Mouse (Mus musculus) left cerebral cortex, adult 18-20 months (tissue): ENCODE measurements around the gene Nhsl1. TPM values are rescaled to one million over a fixed set of nuclear protein-coding genes. Genes with fewer than 3 reads are reported as not detected.
"Not testable (repeated sequence)": the region's sequence is repeated elsewhere in the genome, so short reads cannot be mapped to it uniquely, and the experiment has no call there.

ENCODE experiments used
- DNase-seq, 2 experiments: peaks; one replicate each; pipeline ENCODE4 v3.0.0; 2021 to 2022; ENCODE audit warnings: low spot score in 2 of 2, mixed read lengths in 1 of 2
- total RNA-seq, 2 experiments: library from RNA; stranded (reverse); gene quantifications; 2 replicates each; pipeline ENCODE4 v1.2.3; 2021

Gene Nhsl1
- total RNA-seq, 2 experiments from 2014 or later: 20.0 to 23.2 TPM

DNA sequence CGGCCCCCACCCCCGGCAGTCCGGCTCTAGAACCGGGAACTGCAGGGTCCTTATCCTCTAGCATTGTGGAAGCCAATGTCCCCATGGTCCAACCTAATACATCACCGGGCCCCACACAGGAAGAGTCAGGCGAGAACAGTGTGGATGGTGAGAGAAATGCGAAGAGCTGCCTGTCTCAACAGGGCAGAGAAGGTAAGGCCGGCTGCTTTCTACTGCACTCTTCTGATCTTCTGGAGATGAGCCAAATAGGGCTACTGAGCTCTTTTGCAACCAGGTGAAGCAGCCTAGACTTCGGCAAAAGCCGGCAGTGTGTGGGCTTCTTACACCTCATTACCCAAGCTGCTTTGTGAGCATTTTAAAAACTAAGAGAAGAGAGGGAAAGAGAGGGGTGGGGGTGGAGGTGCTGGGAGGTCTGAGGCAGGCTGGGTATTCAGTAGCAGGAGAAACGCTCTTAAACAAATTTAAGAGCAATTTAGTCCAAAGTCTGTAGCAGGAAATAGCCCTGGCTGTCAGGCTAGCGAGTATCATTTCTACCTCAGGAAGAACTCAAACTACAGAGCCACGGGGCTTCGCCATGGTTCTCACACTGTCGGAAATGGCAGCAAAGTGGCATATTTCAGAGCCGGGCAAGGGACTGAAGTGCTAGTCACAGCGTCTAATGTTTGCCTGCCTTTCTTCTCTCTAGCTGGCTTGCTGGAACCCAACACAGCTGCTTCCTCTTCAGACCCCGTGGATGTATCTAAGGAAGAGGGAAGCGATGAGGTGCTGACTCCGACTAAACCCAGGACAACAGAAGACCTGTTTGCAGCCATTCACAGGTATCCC is 208.3 kb downstream of the Nhsl1 start:
- peak; percentile 13 to 28 for DNase-seq

DNA sequence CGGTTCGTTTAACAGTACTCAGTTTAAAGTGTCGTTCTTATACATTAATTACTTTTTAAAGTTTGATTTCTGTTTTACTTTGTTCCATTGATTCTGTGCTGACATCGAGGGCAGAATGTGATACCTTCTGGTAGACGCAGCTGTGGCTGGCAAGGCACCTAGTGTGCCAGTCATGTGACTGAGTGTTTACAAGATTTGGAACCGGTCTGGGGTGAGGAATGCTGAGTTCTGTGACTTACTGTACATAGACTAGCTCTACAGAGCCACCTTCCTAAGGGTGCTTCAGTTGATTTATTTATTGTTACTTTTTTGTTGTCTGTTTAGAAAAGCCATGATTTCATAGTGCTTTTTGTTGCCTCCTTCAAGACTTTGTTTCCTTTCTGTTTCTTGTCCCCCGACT is 209.0 kb downstream of the Nhsl1 start:
- no peak for DNase-seq

DNA sequence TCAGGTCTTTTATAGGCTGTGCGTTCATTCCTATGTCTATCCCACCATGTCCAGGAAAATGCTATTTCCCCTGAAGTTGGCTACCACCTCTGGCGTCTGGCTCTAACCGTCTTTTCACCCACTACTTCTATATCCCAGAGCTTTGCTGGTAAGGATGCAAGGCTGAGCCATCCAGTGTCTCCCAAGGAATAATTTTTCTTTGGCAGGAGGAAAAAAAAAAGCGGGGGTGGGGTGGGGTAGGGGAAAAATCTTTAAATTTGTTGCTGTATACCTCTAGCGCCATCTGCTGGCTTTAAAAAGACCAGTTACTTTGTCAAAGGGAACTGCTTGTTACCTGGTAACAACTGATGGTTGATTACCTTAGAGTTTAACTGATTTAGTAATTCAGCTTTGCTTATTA is 209.7 kb downstream of the Nhsl1 start:
- peak in 1 of 2 experiments; percentile 42 for DNase-seq

DNA sequence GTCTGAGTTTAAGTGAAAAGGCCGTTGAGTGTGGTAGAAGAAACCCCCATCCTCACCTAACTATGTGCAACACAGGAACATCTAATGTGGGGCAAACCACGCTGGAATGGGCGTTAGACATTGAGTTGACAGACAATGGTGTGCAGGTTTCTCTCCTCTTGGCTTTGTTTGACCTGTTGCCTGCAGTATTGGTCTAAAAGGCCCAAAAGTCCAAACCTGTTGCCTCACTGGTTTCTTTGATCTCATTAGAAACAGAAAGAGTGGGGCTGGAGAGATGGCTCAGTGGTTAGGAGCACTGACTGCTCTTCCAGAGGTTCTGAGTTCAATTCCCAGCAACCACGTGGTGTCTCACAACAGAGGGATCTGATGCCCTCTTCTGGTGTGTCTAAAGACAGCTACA is 210.4 kb downstream of the Nhsl1 start:
- no peak for DNase-seq

DNA sequence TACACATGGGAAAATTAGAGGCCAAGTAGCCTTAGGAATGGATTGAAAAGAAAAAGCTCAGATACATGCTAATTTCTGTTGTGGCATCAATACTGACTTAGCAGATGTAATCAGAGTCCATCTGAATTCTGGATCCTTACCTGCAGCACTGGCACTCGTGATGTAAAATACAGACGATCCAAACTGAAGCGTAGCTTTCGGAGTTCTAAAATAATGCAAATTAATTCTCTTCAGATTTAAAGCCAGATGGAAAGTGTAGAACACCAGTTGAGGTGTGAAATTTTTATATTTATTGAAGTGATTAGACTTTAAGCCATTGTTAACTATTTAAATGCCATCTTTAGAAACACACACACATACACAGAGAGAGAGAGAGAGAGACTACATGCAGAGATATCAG is 211.4 kb downstream of the Nhsl1 start:
- DNase-seq: no peak

DNA sequence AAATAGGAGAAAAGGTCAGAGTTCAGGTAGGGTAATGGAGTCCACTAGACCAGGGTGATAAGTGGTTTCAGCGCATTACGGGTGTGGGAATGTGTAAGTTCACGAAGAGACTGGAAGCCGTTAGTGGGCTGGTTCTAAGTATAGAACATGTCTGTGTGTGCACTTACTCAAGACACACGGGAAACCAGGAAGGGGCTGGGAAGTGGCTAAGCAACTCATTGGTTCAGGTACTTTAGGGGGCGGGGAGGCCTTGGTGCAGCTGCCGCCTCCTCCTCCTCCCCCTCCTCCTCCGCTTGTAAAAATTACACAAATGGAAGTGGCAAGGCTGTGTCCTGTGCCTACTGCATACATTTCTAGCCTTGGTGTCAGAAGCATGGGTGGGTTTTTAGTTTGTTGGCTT is 213.5 kb downstream of the Nhsl1 start:
- no peak for DNase-seq

DNA sequence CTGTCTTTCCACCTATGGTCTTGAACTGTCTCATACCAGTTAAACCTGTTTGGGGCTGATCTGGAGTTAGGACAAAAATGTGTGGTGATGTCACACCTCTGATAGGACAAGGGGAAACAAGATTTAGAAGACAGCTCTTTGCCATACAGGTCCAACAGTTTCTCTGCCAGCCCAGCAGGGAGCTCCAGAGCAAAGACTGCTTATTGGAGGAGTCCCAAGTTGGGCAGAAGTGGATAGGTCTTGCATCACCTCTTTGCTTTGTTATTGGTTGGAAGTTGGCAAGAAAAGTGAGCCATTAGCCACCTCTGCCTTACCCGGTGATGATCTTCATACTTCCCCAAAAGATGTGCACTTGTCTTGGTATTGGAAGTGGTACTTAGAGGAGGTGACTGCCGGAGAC is 218.1 kb downstream of the Nhsl1 start:
- no peak for DNase-seq

DNA sequence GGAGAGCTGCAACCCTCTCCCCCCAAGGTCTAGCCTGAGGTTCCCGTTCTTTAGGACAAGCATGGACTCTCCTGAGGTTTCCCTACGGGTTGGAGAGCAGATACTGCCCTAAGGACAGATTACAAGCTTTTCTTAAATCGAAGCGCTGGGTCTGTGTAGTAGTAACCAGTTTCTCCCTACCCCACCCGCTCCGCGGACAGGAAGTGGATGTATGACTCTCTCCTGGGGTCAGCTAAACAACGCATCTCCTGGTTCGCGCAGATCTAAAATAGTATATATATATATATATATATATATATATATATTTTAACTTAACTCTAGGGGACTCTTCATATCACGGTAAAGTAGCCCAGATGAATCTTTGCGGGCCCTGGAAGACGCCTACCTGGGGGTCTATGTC is 226.5 kb downstream of the Nhsl1 start:
- DNase-seq: no peak

DNA sequence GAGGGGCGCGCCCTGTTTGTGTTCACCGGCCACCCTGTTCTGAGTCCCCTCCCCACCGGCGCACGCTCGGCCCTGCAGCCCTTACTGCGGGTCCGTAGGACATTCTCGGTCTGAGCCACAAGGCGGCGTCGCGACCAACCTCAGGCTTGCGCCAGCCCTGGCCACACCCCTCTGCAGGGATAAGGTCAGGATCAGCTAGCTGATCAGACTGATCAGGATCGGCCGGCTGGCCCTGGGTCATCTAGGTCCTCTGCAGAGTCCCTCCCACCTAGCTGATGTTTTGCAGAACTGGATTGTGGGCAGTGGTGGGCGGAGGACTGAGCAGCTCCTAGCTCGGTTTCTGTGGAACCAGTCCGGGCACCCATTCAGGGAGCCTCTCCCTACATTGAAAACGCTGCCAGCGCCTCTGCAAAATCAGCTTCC is 227.0 kb downstream of the Nhsl1 start, which contains the start of gene Hebp2:
TSS of gene Hebp2 (minus strand) at position 264 of the 423 bp plus-strand sequence.
- peak; percentile 66 to 69 for DNase-seq

DNA sequence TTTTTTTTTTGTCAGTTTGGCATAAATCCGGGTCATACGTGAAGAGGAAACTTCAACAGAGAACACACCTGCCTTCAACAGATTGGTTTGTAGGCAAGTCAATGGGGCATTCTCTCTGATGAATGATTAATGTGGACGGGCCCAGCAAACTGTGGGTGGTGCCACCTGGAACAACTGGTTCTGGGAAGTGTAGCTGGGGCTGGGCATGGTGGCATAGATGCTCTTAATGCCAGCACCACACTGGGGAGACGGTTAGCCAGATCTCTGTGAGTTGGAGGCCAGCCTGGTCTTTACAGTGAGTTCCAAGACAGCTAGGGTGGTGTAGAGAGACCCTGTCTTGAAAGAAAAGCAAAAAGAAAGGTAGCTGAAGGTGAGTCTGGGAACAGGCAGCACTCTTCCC is 228.6 kb downstream of the Nhsl1 start:
- no peak for DNase-seq

DNA sequence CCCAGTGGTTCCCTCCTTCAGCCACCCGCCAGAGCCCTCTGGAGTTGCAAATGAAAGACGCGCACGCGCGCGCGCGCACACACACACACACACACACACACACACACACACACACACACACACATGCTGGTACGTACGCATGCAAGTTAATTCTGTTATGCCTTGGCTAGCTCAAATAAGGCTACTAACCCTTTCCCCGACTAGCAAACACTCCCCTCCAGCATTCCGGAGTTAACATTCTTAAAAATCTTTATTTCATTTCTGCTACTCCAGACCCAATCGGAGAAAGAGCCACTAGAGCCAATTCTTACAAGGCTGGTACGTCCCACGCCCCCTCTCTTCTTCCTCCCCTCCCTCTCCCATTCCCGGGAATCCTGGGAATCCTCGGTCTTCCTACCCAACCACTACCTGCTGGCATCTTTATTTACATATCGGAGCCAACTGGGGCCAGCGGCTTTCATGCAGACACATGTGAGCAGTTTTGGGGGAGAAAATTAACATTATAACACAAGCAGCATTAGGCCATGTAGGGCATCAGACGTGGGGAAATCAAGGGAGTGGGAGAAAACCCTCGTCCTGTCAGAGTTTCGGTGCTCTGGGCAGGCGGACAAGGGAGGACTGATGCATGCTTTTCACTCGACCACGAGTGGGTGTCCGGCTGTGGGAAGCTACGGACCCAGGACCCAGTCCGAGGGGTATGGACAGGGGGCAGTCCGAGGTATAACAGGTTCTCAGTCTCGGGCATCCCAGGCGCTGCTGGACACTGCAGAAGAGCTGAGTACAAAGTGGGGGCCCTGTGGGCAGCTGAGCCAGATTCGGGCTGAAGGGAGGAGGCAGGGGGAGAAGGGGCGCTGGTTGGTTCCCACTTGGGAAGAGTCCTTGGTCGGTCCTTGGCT is 230.8 kb downstream of the Nhsl1 start:
- DNase-seq: no peak

DNA sequence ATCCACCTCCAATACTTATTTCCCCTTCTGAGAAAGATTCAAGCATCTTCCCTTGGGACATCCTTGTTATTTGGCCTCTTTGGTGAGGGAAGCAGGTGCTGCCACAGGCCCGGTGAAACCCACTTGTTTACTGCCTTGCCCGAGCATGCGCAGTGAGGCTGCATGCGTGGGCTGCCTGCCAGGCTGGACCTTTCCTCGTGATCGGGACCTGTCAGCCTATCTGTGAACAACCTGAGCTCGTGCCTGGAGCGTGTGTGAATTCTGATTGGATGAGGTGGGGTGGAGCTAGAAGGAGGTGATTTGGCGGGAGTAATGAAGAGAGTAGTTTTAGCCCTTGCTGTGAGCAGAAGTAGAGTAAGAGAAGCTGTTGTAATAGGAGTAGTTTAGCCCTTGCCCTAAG is 240.3 kb downstream of the Nhsl1 start:
- not testable (repeated sequence) for DNase-seq

DNA sequence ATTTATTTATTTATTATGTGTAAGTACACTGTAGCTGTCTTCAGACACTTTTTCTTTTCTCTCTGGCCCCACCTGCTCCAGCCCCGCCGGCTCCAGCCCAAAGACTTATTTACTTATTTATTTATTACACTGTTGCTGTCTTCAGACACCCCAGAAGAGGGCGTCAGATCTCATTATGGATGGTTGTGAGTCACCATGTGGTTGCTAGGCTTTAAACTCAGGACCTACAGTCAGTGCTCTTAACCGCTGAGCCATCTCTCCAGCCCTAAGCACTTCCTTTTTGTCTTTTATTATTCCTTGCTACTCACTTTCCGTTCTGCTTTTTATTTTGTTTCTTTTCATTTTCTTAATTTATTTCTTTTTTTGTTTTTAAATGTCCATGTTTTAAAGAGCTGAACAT is 242.7 kb downstream of the Nhsl1 start:
- no peak for DNase-seq

DNA sequence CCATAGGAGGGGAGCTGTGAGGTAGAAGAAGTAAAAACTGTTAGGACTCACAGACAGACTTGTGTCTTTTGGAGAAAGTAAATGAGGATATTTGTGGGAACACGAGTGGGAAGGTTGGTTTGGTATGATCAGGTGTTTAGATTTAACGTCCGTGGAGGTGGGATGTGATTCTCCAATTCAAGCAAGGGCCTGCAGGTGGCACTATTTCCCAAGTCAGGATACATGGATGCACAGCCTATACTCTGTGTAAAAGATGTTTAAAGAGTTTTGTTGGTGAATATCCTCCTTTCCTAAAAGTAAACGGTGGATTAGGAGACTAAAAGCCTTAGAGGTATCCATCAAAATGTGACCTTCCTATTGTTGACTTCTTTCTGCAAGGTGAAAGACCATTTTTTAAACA is 244.2 kb downstream of the Nhsl1 start:
- peak; percentile 56 to 80 for DNase-seq

DNA sequence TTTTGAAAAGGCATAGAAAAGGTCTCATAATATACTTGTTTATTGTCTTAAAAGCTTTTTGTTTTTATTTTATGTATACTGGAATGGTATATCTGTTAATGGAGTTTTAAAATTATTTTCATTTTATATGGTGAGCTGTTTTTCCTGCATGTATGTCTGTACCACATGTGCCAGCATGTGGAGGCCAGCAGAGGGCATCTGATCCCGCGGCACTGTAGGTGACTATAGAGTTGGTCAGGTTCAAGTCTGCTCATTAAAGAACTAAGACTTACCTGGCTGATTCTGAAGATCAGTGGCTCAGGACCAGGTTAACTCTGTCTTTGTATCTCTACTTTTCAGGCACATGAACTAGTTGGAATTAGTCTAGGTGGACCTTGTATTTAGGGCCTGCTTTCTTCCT is 253.8 kb downstream of the Nhsl1 start:
- DNase-seq: no peak

Other genes with a start within 250 kb of the Nhsl1 start
- gene Ect2l, start 108.1 kb upstream of the Nhsl1 start, total RNA-seq: under 1 TPM; 0.23 to 0.30 TPM
- 10 to 100 TPM; 38.0 to 38.1 TPM for gene Ccdc28a, start 84.0 kb upstream of the Nhsl1 start, total RNA-seq
- 1 to 10 TPM; 4.0 to 4.6 TPM for gene Hebp2, start 227.1 kb downstream of the Nhsl1 start, total RNA-seq